Mouse (Mus musculus): ENCODE data around the gene Btbd35f29. TPM values are rescaled to one million over a fixed set of nuclear protein-coding genes. Genes with fewer than 3 reads are reported as not detected.
"Not testable (repeated sequence)": the region's sequence is repeated elsewhere in the genome, so short reads cannot be mapped to it uniquely, and the experiment has no call there.

Gene Btbd35f29
- not detected in 2 replicates for polyA plus RNA-seq (2015; fragmentation: Nextera tagmentation; extraction: Ambion mirVana)

- not testable (repeated sequence) for H3K27ac ChIP-seq; ATAC-seq (replicated peaks); H3K36me3 ChIP-seq (replicated peaks); H3K4me1 ChIP-seq; H3K27me3 ChIP-seq (replicated peaks); H3K9ac ChIP-seq; H3K4me2 ChIP-seq; H3K9me3 ChIP-seq; H3K4me3 ChIP-seq
- WGBS = no CpG with 5 or more reads among the region's 4 CpGs
Measured at GRCm38 (mm10) chrX:31117374-31117773, at the start of gene Btbd35f29. Btbd35f29 (plus strand) TSS chrX:31117674.

DNA sequence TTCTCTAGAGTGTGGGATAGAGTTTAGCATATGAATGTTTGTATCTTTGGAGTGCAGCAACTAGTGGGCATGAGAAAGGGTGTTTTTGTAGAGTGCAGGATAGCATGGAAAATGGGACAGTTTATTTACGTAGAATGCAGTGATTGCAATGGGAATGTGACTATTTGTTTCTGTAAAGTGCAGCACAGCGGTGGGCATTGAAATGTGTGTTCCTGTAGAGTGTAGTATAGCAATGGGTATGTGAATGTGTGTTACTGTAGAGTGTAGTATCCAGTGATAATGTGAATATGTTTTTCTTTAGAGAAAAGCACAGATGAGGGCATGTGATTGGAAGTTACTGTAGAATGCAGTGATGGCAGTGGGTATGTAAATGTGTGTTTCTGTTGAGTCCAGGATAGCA, 23.9 kb downstream of the Btbd35f29 start:
- not testable (repeated sequence) for H3K36me3 ChIP-seq (replicated peaks); H3K4me3 ChIP-seq; ATAC-seq (replicated peaks); H3K27ac ChIP-seq; H3K27me3 ChIP-seq (replicated peaks); H3K9ac ChIP-seq; H3K4me2 ChIP-seq; H3K4me1 ChIP-seq
- peaks cover 11% of the 10 kb centered on the region for H3K9me3 ChIP-seq
- 81% methylated on average over 2 of the region's 2 CpGs for WGBS

GRCm38 (mm10) chrX:31145144-31145543, 27.7 kb downstream of the Btbd35f29 start:
- H3K4me1 ChIP-seq; H3K4me3 ChIP-seq; ATAC-seq (replicated peaks); H3K36me3 ChIP-seq (replicated peaks); H3K27me3 ChIP-seq (replicated peaks); H3K9ac ChIP-seq; H3K4me2 ChIP-seq; H3K27ac ChIP-seq: not testable (repeated sequence)
- peaks cover 12% of the 10 kb centered on the region for H3K9me3 ChIP-seq

- H3K4me2 ChIP-seq; H3K36me3 ChIP-seq (replicated peaks); H3K27ac ChIP-seq; H3K9ac ChIP-seq; H3K4me1 ChIP-seq; H3K4me3 ChIP-seq; H3K27me3 ChIP-seq (replicated peaks); ATAC-seq (replicated peaks): not testable (repeated sequence)
- 73% methylated on average over 1 of the region's 1 CpGs for WGBS
- peaks cover 15% of the 10 kb centered on the region for H3K9me3 ChIP-seq
Measured at GRCm38 (mm10) chrX:31145835-31146234, 28.4 kb downstream of the Btbd35f29 start.

- H3K4me1 ChIP-seq; H3K27me3 ChIP-seq (replicated peaks); H3K9ac ChIP-seq; H3K36me3 ChIP-seq (replicated peaks); H3K4me3 ChIP-seq; ATAC-seq (replicated peaks); H3K27ac ChIP-seq; H3K4me2 ChIP-seq: not testable (repeated sequence)
- peaks cover 33% of the 10 kb centered on the region for H3K9me3 ChIP-seq
- WGBS = 84% methylated on average over 2 of the region's 2 CpGs
Measured at GRCm38 (mm10) chrX:31158534-31159085, 41.1 kb downstream of the Btbd35f29 start.

GRCm38 (mm10) chrX:31159450-31160322, 42.2 kb downstream of the Btbd35f29 start:
- H3K36me3 ChIP-seq (replicated peaks); H3K27ac ChIP-seq; ATAC-seq (replicated peaks); H3K4me1 ChIP-seq; H3K4me3 ChIP-seq; H3K9ac ChIP-seq; H3K27me3 ChIP-seq (replicated peaks); H3K4me2 ChIP-seq: not testable (repeated sequence)
- WGBS = 60% methylated on average over 2 of the region's 2 CpGs
- peaks cover 36% of the 10 kb centered on the region for H3K9me3 ChIP-seq

DNA sequence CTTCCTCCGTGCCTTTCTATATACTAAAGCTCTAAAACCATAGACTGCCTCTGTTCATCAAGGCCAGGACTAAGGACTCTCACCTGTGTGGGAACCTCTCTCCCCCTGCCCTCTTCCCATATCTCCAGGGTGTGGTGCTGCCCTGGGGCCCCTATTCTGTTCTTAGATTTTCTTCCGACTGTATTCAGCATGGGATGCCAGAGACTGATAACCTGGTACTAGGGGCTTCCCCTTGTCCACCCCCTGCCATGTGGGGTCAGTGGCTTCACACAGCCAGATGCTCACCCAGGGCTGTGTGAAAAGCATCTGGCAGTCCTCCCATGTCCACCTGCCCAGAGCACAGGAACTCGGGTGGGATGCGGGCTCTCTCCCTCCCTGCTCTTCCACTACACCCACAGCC, 43.1 kb downstream of the Btbd35f29 start:
- not testable (repeated sequence) for H3K4me1 ChIP-seq; H3K4me3 ChIP-seq; H3K9ac ChIP-seq; H3K27me3 ChIP-seq (replicated peaks); H3K27ac ChIP-seq; ATAC-seq (replicated peaks); H3K4me2 ChIP-seq; H3K36me3 ChIP-seq (replicated peaks)
- peaks cover 40% of the 10 kb centered on the region for H3K9me3 ChIP-seq
- WGBS = 88% methylated on average over 4 of the region's 4 CpGs

GRCm38 (mm10) chrX:31162638-31163037, 45.2 kb downstream of the Btbd35f29 start:
- peaks cover 40% of the 10 kb centered on the region for H3K9me3 ChIP-seq

GRCm38 (mm10) chrX:31165193-31165592, 47.7 kb downstream of the Btbd35f29 start:
- H3K4me3 ChIP-seq; H3K9ac ChIP-seq; H3K4me2 ChIP-seq; H3K36me3 ChIP-seq (replicated peaks); H3K27me3 ChIP-seq (replicated peaks); ATAC-seq (replicated peaks); H3K27ac ChIP-seq; H3K4me1 ChIP-seq: not testable (repeated sequence)
- H3K9me3 ChIP-seq = peaks cover 30% of the 10 kb centered on the region
- WGBS = 91% methylated on average over 3 of the region's 3 CpGs

More at GRCm38 (mm10) chrX:31162638-31163037, 45.2 kb downstream of the Btbd35f29 start:
- not testable (repeated sequence) for H3K9ac ChIP-seq; H3K4me2 ChIP-seq; ATAC-seq (replicated peaks); H3K4me1 ChIP-seq; H3K4me3 ChIP-seq; H3K27me3 ChIP-seq (replicated peaks); H3K36me3 ChIP-seq (replicated peaks); H3K27ac ChIP-seq
- 81% methylated on average over 3 of the region's 3 CpGs for WGBS

Other genes with a start within 250 kb of the Btbd35f29 start
- not detected in 2 replicates for gene Spin2f, start 136.2 kb downstream of the Btbd35f29 start, polyA plus RNA-seq (2015; fragmentation: Nextera tagmentation; extraction: Ambion mirVana)
- gene Btbd35f26, start 218.8 kb downstream of the Btbd35f29 start, polyA plus RNA-seq (2015; fragmentation: Nextera tagmentation; extraction: Ambion mirVana) = not detected in 2 replicates